Mouse (Mus musculus) stomach, postnatal 0 days (tissue): ENCODE data around the gene C1qtnf1.

ENCODE experiments used
- CTCF ChIP-seq: IDR thresholded peaks from 2 replicates; pipeline ENCODE4 v1.5.1; 2016; ENCODE audit warnings: antibody characterized with exemption, low read depth, mild to moderate bottlenecking, moderate library complexity
- EP300 ChIP-seq: optimal IDR thresholded peaks from 2 replicates; pipeline ENCODE3; 2016; ENCODE audit warnings: antibody characterized with exemption

GRCm38 (mm10) chr11:118459536-118459935 is 31.5 kb downstream of the C1qtnf1 start:
- TF ChIP-seq CTCF (no peak), EP300 (no peak)
